Mouse (Mus musculus) ES-E14 (cell line): ENCODE measurements around the gene C2cd4d. TPM values are rescaled to one million over a fixed set of nuclear protein-coding genes. Genes with fewer than 3 reads are reported as not detected.

ENCODE experiments used
- DNase-seq: peaks from one replicate; pipeline ENCODE4 v3.0.0-alpha.2; 2013; ENCODE audit warnings: low read depth, low spot score
- H3K27ac ChIP-seq: 2 replicates; pipeline ENCODE4 v1.5.1; 2012; ENCODE audit warnings: low read depth, mild to moderate bottlenecking, low read length, moderate library complexity, mixed read lengths; ENCODE audit not compliant: poor library complexity, insufficient read depth, severe bottlenecking
- H3K36me3 ChIP-seq: 2 replicates; pipeline ENCODE4 v1.6.1; 2012; ENCODE audit warnings: mild to moderate bottlenecking, low read length, moderate library complexity, mixed read lengths; ENCODE audit not compliant: control insufficient read depth, poor library complexity, insufficient read depth, severe bottlenecking
- H3K4me1 ChIP-seq, 2 experiments: fragments of 150-350 bp in 1 of 2; sonication (generic) in 1 of 2; 2 replicates each; pipeline ENCODE4 v1.6.1; 2012; ENCODE audit warnings: low read length in 2 of 2, mild to moderate bottlenecking in 1 of 2, mixed read lengths in 1 of 2; ENCODE audit not compliant: control insufficient read depth in 2 of 2, insufficient read depth in 2 of 2, poor library complexity in 1 of 2
- H3K4me3 ChIP-seq, 2 experiments: fragments of 150-350 bp in 1 of 2; sonication (generic) in 1 of 2; 2 replicates each; pipeline ENCODE4 v1.5.1; 2012; ENCODE audit warnings: low read length in 2 of 2, low read depth in 1 of 2, mild to moderate bottlenecking in 1 of 2, mixed read lengths in 1 of 2; ENCODE audit not compliant: insufficient read depth in 1 of 2, poor library complexity in 1 of 2, severe bottlenecking in 1 of 2
- H3K9ac ChIP-seq: 2 replicates; pipeline ENCODE4 v1.6.1; 2012; ENCODE audit warnings: low read depth, mild to moderate bottlenecking, low read length, mixed read lengths; ENCODE audit not compliant: poor library complexity, insufficient read depth, severe bottlenecking
- H3K9me3 ChIP-seq: fragments of 150-350 bp; sonication (generic); 2 replicates; pipeline ENCODE4 v1.6.1; 2012; ENCODE audit warnings: low read depth, mild to moderate bottlenecking, low read length; ENCODE audit not compliant: control insufficient read depth, insufficient read depth
- CHD2 ChIP-seq: IDR thresholded peaks from 2 replicates; pipeline ENCODE4 v1.6.1; 2014; ENCODE audit warnings: mild to moderate bottlenecking, low read depth, low read length, inconsistent platforms
- HCFC1 ChIP-seq: IDR thresholded peaks from 2 replicates; pipeline ENCODE4 v1.6.1; 2012; ENCODE audit warnings: low read length, inconsistent platforms, borderline replicate concordance; ENCODE audit not compliant: insufficient read depth
- MAFK ChIP-seq: IDR thresholded peaks from 2 replicates; pipeline ENCODE4 v1.6.1; 2014; ENCODE audit warnings: mild to moderate bottlenecking, low read depth, low read length, inconsistent platforms; ENCODE audit not compliant: insufficient read depth
- ZC3H11A ChIP-seq: IDR thresholded peaks from 2 replicates; pipeline ENCODE4 v1.6.1; 2012; ENCODE audit warnings: low read depth, mild to moderate bottlenecking, inconsistent platforms, low read length, borderline replicate concordance
- ZNF384 ChIP-seq: IDR thresholded peaks from 2 replicates; pipeline ENCODE4 v1.6.1; 2012; ENCODE audit warnings: low read depth, low read length, inconsistent platforms
- in situ Hi-C, 2 experiments: fragments of 600-800 bp; cut with MboI; formaldehyde crosslinking; loops; one replicate each; pipeline ENCODE4 v1.15.1; 2025; ENCODE audit warnings: low sequenced_read_pairs in 2 of 2, inconsistent platforms in 1 of 2; ENCODE audit not compliant: unreplicated experiment in 2 of 2
- total RNA-seq: library from RNA; depleted of rRNA; stranded (reverse); fragments of 300-350 nt; gene quantifications from 2 replicates; pipeline ENCODE4 v1.2.3, GENCODE M21; 2012

Gene C2cd4d
- total RNA-seq, 1 experiment: not detected

- H3K27ac ChIP-seq: no peak overlapping the region
- no peak for DNase-seq
- TF ChIP-seq MAFK: no peak
- TF ChIP-seq ZNF384: no peak
- no peak for TF ChIP-seq HCFC1
- no peak for TF ChIP-seq ZC3H11A
- no peak for TF ChIP-seq CHD2
- H3K36me3 ChIP-seq: no peaks in the 10 kb centered on the region
- H3K9ac ChIP-seq: no peak overlapping the region
- no peaks in the 10 kb centered on the region for H3K9me3 ChIP-seq
- no peaks in the 10 kb centered on the region for H3K4me1 ChIP-seq
- H3K4me3 ChIP-seq: no peak overlapping the region
- in situ Hi-C loops: no loop called here
Measured at GRCm38 (mm10) chr3:94392128-94392527, 29.9 kb downstream of the C2cd4d start.

- Histone ChIP-seq H3K36me3 (no peaks in the 10 kb centered on the region), H3K4me1 (no peaks in the 10 kb centered on the region), H3K9ac (no peak overlapping the region), H3K4me3 (no peak overlapping the region), H3K9me3 (no peaks in the 10 kb centered on the region), H3K27ac (no peak overlapping the region)
- in situ Hi-C loops: no loop called here
- TF ChIP-seq MAFK: no peak
- TF ChIP-seq ZC3H11A: no peak
- no peak for TF ChIP-seq HCFC1
- no peak for TF ChIP-seq ZNF384
- TF ChIP-seq CHD2: no peak
- no peak for DNase-seq
Measured at GRCm38 (mm10) chr3:94393049-94393448, 30.8 kb downstream of the C2cd4d start.

GRCm38 (mm10) chr3:94396336-94396735 is 34.1 kb downstream of the C2cd4d start:
- H3K36me3 ChIP-seq: no peaks in the 10 kb centered on the region
- H3K9me3 ChIP-seq: no peaks in the 10 kb centered on the region
- H3K4me1 ChIP-seq: no peaks in the 10 kb centered on the region
- in situ Hi-C loops: no loop called here
- no peak for DNase-seq
- no peak for TF ChIP-seq CHD2
- TF ChIP-seq HCFC1: no peak
- TF ChIP-seq ZNF384: no peak
- TF ChIP-seq MAFK: no peak
- TF ChIP-seq ZC3H11A: no peak
- H3K9ac ChIP-seq: no peak overlapping the region
- no peak overlapping the region for H3K27ac ChIP-seq
- no peak overlapping the region for H3K4me3 ChIP-seq

DNA sequence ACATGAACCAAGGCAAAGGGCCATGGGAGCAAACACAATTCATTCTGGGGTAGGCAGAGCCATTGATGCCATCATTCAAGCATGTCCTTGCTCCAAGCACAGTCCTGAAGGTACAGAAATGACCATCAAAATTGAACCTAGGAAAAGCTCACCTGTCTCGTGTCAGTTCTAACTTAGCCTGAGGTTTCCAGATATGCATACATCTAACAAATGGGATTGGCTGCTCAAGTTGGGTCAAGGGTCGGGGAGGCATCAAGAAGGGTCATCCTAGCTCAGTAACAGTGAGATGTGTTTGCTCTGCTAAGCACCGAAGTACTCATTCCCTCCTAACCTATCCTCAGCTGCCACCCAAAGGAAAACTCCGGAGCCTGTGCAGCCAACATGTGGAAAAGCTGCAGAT is 34.6 kb downstream of the C2cd4d start:
- in situ Hi-C loops: no loop called here
- no peak for DNase-seq
- Histone ChIP-seq H3K9ac (no peak overlapping the region), H3K4me1 (no peaks in the 10 kb centered on the region), H3K36me3 (no peaks in the 10 kb centered on the region), H3K27ac (no peak overlapping the region), H3K4me3 (no peak overlapping the region), H3K9me3 (no peaks in the 10 kb centered on the region)
- TF ChIP-seq HCFC1 (no peak), CHD2 (no peak), ZC3H11A (no peak), ZNF384 (no peak), MAFK (no peak)

DNA sequence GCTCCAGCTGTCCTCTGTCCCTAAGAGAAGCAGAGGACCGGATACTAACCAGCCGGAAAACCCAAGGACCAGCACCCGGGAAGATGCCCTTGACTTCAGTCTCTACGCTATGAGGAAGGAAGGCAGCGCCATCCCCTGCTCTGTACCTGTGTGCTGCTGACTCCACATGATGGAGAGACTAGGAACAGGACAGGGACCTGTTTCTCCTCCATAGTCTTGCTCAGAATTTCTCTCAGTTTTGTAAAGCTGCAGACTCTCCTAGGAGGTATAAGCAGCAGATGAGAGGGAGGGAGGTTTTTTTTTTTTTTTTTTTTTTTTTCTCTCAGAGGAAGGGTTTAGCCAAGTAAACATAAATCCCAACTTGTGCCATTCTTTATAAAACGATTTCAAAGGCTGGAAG is 36.0 kb downstream of the C2cd4d start, which contains the start of gene Lingo4:
TSS of gene Lingo4 (plus strand) at position 301 of the 400 bp plus-strand sequence.
- TF ChIP-seq MAFK (no peak), HCFC1 (no peak), CHD2 (no peak), ZC3H11A (no peak), ZNF384 (no peak)
- no peak within 1 kb of the TSS for H3K9ac ChIP-seq
- H3K4me3 ChIP-seq: peak within 1 kb of the TSS in 1 of 2 experiments; percentile 6; a peak in 1 of 4 replicates
- no peaks in the 10 kb centered on the region for H3K9me3 ChIP-seq
- no peaks in the 10 kb centered on the region for H3K36me3 ChIP-seq
- no peak within 1 kb of the TSS for H3K27ac ChIP-seq
- no peaks in the 10 kb centered on the region; a peak in 1 of 4 replicates for H3K4me1 ChIP-seq
- DNase-seq: no peak
- in situ Hi-C loops: no loop called here
